Mouse (Mus musculus): ENCODE data around the gene Cttn. TPM values are rescaled to one million over a fixed set of nuclear protein-coding genes. Genes with fewer than 3 reads are reported as not detected.

The Cttn gene
- polyA plus RNA-seq, 1 experiment from 2014 or later, result 202 TPM

DNA sequence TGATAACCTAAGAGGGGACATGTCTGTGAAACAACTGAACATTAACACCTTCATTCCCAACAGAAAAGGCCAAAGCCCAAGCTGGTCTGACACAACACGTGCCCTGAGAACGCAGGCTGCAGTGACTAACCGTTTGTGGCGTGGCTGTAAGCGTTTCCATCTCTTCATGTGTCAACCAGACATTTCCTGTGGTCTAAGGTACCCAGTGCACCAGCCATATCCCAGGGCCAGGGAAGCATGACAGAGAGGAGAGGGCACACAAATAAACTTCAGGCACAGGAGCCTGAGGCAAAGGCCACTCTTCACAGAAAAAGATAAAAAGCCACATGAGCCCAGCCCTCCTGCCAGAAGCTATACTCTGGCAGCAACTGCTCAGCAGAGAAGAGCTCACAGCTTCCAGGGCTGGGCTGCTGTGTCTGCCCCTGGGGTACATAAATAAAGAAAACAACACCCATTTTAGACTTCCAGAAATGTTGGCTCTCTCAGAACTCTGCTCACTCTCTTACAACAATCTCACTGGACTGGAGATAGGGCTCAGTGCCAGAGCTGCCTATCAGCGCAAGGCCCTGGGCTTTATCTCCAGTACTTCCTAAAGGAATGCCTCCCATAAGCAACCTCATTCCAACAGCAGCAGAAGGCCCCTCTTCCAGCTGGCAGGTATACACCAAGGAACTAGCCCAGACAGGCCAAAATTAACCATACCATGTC, 18.4 kb upstream of the Cttn start:
- Histone ChIP-seq H3K27me3 (ENCODE audit: control insufficient read depth, insufficient read depth, low read length) (no peaks in the 10 kb centered on the region), H3K4me1 (ENCODE audit: control insufficient read depth, insufficient read depth, low read length) (no peaks in the 10 kb centered on the region), H3K36me3 (ENCODE audit: control insufficient read depth, insufficient read depth, low read length) (peaks cover 18% of the 10 kb centered on the region), H3K4me2 (ENCODE audit: low read depth) (no peak overlapping the region), H3K9me3 (ENCODE audit: control insufficient read depth, low read length) (no peaks in the 10 kb centered on the region), H3K4me3 (ENCODE audit: low read depth, low read length) (no peak overlapping the region), H3K9ac (ENCODE audit: low read length) (no peak overlapping the region), H3K27ac (ENCODE audit: low read depth, low read length) (no peak overlapping the region)
- no peak for DNase-seq (ENCODE audit: low spot score)
- WGBS, result 90% methylated on average over 6 of the region's 6 CpGs
- no peak for ATAC-seq (ENCODE audit: insufficient read depth, low FRiP score, low TSS enrichment)

DNA sequence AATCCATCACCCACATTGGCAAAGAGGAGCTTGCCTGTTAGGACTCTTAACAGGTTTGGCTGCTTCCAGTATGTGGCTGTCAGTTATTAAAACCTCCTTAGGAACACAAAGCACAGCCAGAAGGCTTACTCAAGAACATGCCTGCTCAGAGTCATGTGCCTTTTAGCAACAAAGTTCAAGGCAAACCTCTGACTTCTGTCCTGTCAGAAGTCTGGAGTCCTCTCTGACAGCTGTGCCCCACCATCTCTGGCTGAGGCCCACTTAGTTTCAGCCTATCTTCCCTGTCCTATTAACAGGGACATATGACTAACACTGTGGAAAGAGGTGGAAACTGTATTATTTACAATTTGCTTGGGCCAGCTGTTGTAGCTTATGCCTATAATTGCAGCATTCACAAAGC, 9.5 kb upstream of the Cttn start:
- no peak for DNase-seq (ENCODE audit: low spot score)
- no peak overlapping the region for H3K4me2 ChIP-seq (ENCODE audit: low read depth)
- no peak overlapping the region for H3K4me3 ChIP-seq (ENCODE audit: low read depth, low read length)
- no peak overlapping the region for H3K27ac ChIP-seq (ENCODE audit: low read depth, low read length)
- H3K36me3 ChIP-seq (ENCODE audit: control insufficient read depth, insufficient read depth, low read length), result peaks cover 10% of the 10 kb centered on the region
- ATAC-seq (ENCODE audit: insufficient read depth, low FRiP score, low TSS enrichment), result no peak
- H3K27me3 ChIP-seq (ENCODE audit: control insufficient read depth, insufficient read depth, low read length), result no peaks in the 10 kb centered on the region
- no peaks in the 10 kb centered on the region for H3K4me1 ChIP-seq (ENCODE audit: control insufficient read depth, insufficient read depth, low read length)
- no peak overlapping the region for H3K9ac ChIP-seq (ENCODE audit: low read length)
- H3K9me3 ChIP-seq (ENCODE audit: control insufficient read depth, low read length), result no peaks in the 10 kb centered on the region

DNA sequence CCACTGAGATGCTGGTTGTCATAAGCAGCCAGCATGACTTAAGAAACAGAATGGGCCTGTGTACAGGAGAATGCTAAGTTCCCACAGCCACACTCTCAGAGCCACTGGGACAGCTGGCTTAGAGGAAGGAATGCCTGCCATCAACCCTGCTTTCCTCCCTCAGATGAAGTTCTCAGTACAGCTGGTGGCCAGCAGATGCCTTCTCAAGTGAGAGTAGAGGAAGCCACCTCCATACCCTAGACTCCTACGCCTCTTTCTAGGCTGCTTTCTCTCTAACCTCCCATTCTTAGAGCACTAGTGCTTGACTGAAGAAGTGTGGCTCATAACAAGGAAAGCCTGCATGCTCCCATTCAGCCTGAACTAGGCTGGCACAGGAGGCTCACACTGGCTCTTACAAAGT, 8.8 kb upstream of the Cttn start:
- H3K4me1 ChIP-seq (ENCODE audit: control insufficient read depth, insufficient read depth, low read length), result no peaks in the 10 kb centered on the region
- no peaks in the 10 kb centered on the region for H3K27me3 ChIP-seq (ENCODE audit: control insufficient read depth, insufficient read depth, low read length)
- H3K27ac ChIP-seq (ENCODE audit: low read depth, low read length), result no peak overlapping the region
- H3K4me3 ChIP-seq (ENCODE audit: low read depth, low read length), result no peak overlapping the region
- no peak overlapping the region for H3K4me2 ChIP-seq (ENCODE audit: low read depth)
- 90% methylated on average over 1 of the region's 1 CpGs for WGBS
- H3K9ac ChIP-seq (ENCODE audit: low read length), result no peak overlapping the region
- ATAC-seq (ENCODE audit: insufficient read depth, low FRiP score, low TSS enrichment), result no peak
- DNase-seq (ENCODE audit: low spot score), result no peak
- H3K9me3 ChIP-seq (ENCODE audit: control insufficient read depth, low read length), result no peaks in the 10 kb centered on the region
- H3K36me3 ChIP-seq (ENCODE audit: control insufficient read depth, insufficient read depth, low read length), result peaks cover 6% of the 10 kb centered on the region

DNA sequence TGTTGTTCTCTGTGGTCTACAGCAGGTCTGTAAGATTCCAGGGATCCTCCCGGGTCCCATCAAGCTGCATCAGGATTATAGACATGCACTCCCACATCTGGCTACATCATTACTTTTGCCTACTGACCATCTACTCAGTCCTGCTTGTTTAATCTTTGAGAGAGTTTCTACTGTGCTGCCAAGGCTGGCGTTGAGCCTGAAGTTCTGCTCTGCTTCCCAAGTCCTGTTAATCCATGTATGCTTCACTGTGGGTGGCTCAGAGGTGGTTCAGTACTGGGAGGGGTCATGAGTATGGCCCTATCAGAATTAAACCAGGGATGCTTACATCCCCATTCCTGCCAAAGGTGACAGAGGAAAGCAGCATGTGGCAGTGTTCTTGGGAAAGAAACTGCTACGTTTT, 4.9 kb upstream of the Cttn start:
- Histone ChIP-seq H3K9ac (ENCODE audit: low read length) (no peak overlapping the region), H3K4me1 (ENCODE audit: control insufficient read depth, insufficient read depth, low read length) (no peaks in the 10 kb centered on the region), H3K4me3 (ENCODE audit: low read depth, low read length) (no peak overlapping the region), H3K4me2 (ENCODE audit: low read depth) (no peak overlapping the region), H3K27me3 (ENCODE audit: control insufficient read depth, insufficient read depth, low read length) (no peaks in the 10 kb centered on the region), H3K9me3 (ENCODE audit: control insufficient read depth, low read length) (no peaks in the 10 kb centered on the region), H3K27ac (ENCODE audit: low read depth, low read length) (no peak overlapping the region), H3K36me3 (ENCODE audit: control insufficient read depth, insufficient read depth, low read length) (peaks cover 6% of the 10 kb centered on the region)
- ATAC-seq (ENCODE audit: insufficient read depth, low FRiP score, low TSS enrichment) (no peak), DNase-seq (ENCODE audit: low spot score) (no peak)
- 94% methylated on average over 3 of the region's 3 CpGs for WGBS

DNA sequence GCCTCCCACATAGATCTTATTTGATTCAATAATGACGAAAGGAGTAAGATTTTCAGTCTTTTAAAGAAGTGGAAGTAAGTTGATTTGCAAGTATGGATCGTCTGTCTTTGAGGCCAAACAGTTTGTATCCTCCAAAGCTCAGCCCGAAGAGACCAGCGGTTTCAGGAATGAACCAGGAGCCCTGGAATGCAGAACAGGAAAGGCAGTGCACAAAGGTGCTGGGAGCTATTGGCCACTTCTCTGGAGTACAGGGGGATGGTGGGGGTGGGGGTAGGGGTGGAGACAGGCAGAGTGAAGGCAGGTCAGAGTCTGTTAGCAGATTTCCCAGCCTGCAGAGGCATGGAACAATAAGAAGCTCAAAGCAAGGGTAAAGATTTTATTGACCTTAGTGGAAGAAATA, 2.7 kb upstream of the Cttn start:
- Histone ChIP-seq H3K36me3 (ENCODE audit: control insufficient read depth, insufficient read depth, low read length) (peaks cover 2% of the 10 kb centered on the region; the same call in 1 of the 2 replicates), H3K4me3 (ENCODE audit: low read depth, low read length) (no peak overlapping the region), H3K27ac (ENCODE audit: low read depth, low read length) (no peak overlapping the region), H3K9me3 (ENCODE audit: control insufficient read depth, low read length) (no peaks in the 10 kb centered on the region), H3K9ac (ENCODE audit: low read length) (no peak overlapping the region), H3K27me3 (ENCODE audit: control insufficient read depth, insufficient read depth, low read length) (no peaks in the 10 kb centered on the region), H3K4me2 (ENCODE audit: low read depth) (no peak overlapping the region), H3K4me1 (ENCODE audit: control insufficient read depth, insufficient read depth, low read length) (peaks cover 11% of the 10 kb centered on the region)
- ATAC-seq (ENCODE audit: insufficient read depth, low FRiP score, low TSS enrichment) (no peak), DNase-seq (ENCODE audit: low spot score) (no peak)
- WGBS, result 73% methylated on average over 4 of the region's 4 CpGs

DNA sequence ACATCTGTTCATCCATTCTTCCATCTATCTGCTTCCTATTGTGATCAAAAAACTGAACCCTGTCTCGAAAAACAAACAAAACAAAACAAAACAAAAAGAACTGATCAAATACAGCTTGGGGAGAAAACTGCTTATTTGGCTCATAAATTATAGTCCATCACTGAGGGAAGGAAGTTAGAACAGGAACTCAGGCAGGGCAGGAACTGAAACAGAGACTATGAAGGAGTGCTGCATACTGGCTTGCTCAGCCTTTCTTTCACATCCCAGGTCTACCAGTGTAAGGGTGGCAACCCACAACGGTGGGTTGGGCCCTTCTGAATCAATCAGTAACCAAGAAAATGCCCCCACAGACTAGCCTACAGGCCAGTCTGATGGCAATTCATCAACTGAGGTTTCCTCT, 294 bp upstream of the Cttn start:
- DNase-seq (ENCODE audit: low spot score), result no peak
- Histone ChIP-seq H3K27me3 (ENCODE audit: control insufficient read depth, insufficient read depth, low read length) (no peaks in the 10 kb centered on the region), H3K9ac (ENCODE audit: low read length) (peak overlapping the region; percentile 94), H3K4me3 (ENCODE audit: low read depth, low read length) (peak overlapping the region; percentile 97), H3K36me3 (ENCODE audit: control insufficient read depth, insufficient read depth, low read length) (peaks cover under 1% of the 10 kb centered on the region; the same call in 1 of the 2 replicates), H3K4me2 (ENCODE audit: low read depth) (peak overlapping the region; percentile 89), H3K9me3 (ENCODE audit: control insufficient read depth, low read length) (no peaks in the 10 kb centered on the region), H3K4me1 (ENCODE audit: control insufficient read depth, insufficient read depth, low read length) (peaks cover 11% of the 10 kb centered on the region), H3K27ac (ENCODE audit: low read depth, low read length) (0 out of 2 replicates have a peak overlapping the region, but pooled peaks have one; percentile 24)
- 82% methylated on average over 2 of the region's 2 CpGs for WGBS
- ATAC-seq (ENCODE audit: insufficient read depth, low FRiP score, low TSS enrichment), result no peak

DNA sequence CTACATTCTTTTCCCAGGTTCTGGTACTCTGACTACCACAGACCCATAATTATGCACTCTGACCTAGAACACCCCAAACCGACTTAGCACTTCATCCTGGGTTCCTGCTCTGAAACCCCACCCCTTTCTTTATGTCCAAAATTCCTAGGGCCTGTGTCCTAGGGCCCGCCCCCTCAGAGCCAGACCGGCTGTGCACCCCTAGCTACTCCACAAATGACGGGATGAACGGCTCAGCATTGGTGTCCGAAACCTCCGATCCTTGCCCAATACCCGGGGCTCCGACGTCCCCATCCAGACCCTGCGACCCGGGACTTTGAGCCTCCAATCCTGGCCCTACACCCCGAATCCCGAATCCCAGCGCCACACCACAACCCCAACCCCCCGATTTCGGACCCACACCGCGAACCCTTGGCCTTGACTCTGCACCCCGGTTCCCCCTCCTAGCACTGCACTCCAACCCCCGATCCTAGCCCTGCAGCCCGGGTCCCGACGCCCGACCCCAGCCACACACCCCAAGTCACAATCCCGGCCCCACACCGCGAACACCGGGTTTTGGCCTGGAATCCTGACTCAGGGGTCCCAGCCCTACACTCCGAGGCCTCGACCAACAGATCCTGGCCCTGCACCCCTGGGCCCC, 783 bp downstream of the Cttn start:
- DNase-seq (ENCODE audit: low spot score), result peak; percentile 21
- H3K27ac ChIP-seq (ENCODE audit: low read depth, low read length), result peak overlapping the region; percentile 64

DNA sequence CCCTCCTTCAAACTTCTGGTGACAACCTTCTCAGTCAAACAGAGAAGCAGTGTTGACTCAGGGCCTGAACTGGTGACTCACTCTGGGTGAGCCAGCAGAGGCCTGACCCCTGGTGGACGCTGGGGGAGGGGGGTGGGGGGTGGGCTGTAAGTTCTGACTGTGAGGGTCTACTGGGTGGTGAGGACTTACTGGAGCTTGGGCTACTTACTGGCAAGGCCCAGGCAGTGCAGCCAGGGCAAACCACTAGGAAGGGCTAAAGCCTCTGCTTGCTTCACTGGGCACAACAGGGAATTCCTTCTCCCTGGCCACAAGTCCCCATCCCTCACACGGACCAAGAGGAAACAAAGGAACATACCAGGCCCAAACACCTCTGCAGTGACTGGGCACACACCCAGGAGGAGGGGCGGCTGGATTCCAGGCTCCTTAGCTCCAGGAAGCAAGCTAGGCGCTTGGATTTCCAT, 1.6 kb downstream of the Cttn start:
- H3K27ac ChIP-seq (ENCODE audit: low read depth, low read length), result no peak overlapping the region
- H3K36me3 ChIP-seq (ENCODE audit: control insufficient read depth, insufficient read depth, low read length), result no peaks in the 10 kb centered on the region; the same call in none of the 2 replicates
- peak overlapping the region; percentile 97 for H3K4me3 ChIP-seq (ENCODE audit: low read depth, low read length)
- H3K27me3 ChIP-seq (ENCODE audit: control insufficient read depth, insufficient read depth, low read length), result no peaks in the 10 kb centered on the region
- WGBS, result 40% methylated on average over 4 of the region's 4 CpGs
- H3K9ac ChIP-seq (ENCODE audit: low read length), result peak overlapping the region; percentile 94
- H3K4me2 ChIP-seq (ENCODE audit: low read depth), result peak overlapping the region; percentile 89
- ATAC-seq (ENCODE audit: insufficient read depth, low FRiP score, low TSS enrichment) (no peak), DNase-seq (ENCODE audit: low spot score) (no peak)
- H3K9me3 ChIP-seq (ENCODE audit: control insufficient read depth, low read length), result no peaks in the 10 kb centered on the region
- H3K4me1 ChIP-seq (ENCODE audit: control insufficient read depth, insufficient read depth, low read length), result peaks cover 11% of the 10 kb centered on the region

More for the DNA sequence above, 783 bp downstream of the Cttn start:
- 5% methylated on average over 31 of the region's 31 CpGs for WGBS
- Histone ChIP-seq H3K9me3 (ENCODE audit: control insufficient read depth, low read length) (no peaks in the 10 kb centered on the region), H3K9ac (ENCODE audit: low read length) (peak overlapping the region; percentile 94), H3K4me3 (ENCODE audit: low read depth, low read length) (peak overlapping the region; percentile 97), H3K36me3 (ENCODE audit: control insufficient read depth, insufficient read depth, low read length) (no peaks in the 10 kb centered on the region; the same call in none of the 2 replicates), H3K27me3 (ENCODE audit: control insufficient read depth, insufficient read depth, low read length) (no peaks in the 10 kb centered on the region), H3K4me1 (ENCODE audit: control insufficient read depth, insufficient read depth, low read length) (peaks cover 11% of the 10 kb centered on the region), H3K4me2 (ENCODE audit: low read depth) (peak overlapping the region; percentile 89)
- ATAC-seq (ENCODE audit: insufficient read depth, low FRiP score, low TSS enrichment), result peak; percentile 25

DNA sequence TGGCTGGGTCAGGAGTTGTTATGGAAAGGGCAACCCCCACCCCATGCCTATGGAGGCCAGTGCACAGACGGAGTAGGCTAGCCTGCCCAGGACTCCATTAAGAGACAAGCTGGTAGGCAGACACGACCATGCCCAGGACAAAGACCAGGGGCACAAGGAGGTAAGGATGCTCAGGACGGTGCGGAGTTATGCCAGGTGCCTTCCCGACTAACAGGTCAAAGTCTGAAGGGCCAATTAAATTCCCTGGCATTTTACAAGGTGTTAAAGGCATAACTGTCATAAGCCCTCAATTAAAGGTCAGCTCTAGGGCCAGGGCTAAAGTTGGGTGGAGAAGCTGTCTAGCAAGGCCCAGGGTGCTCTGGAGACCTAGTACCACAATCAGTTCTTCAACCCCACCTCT, 2.1 kb downstream of the Cttn start:
- 89% methylated on average over 5 of the region's 5 CpGs for WGBS
- DNase-seq (ENCODE audit: low spot score) (no peak), ATAC-seq (ENCODE audit: insufficient read depth, low FRiP score, low TSS enrichment) (no peak)
- Histone ChIP-seq H3K9me3 (ENCODE audit: control insufficient read depth, low read length) (no peaks in the 10 kb centered on the region), H3K27me3 (ENCODE audit: control insufficient read depth, insufficient read depth, low read length) (no peaks in the 10 kb centered on the region), H3K4me3 (ENCODE audit: low read depth, low read length) (peak overlapping the region; percentile 97; the same call in 1 of the 2 replicates), H3K4me1 (ENCODE audit: control insufficient read depth, insufficient read depth, low read length) (peaks cover 11% of the 10 kb centered on the region), H3K9ac (ENCODE audit: low read length) (peak overlapping the region; percentile 94), H3K36me3 (ENCODE audit: control insufficient read depth, insufficient read depth, low read length) (no peaks in the 10 kb centered on the region; the same call in none of the 2 replicates), H3K27ac (ENCODE audit: low read depth, low read length) (no peak overlapping the region), H3K4me2 (ENCODE audit: low read depth) (no peak overlapping the region)

All from neural tube, embryonic 11.5 days (tissue).